Mouse (Mus musculus): ENCODE results near the gene Cxcr6.

- TF ChIP-seq FLI1 (IDR thresholded peaks at IDR 0.05; ENCODE audit: low read length) (no peak), GATA1 (IDR thresholded peaks at IDR 0.05; ENCODE audit: borderline replicate concordance, low read length) (no peak)
Measured at GRCm38 (mm10) chr9:123802896-123803295, 3.4 kb upstream of the Cxcr6 start.
